In genomic region chr12:107952318-107952724, GRCm38 (mm10) we compare ENCODE assay signal across 10 mouse cellular contexts. TPM values are rescaled to one million over a fixed set of nuclear protein-coding genes. Genes with fewer than 3 reads are reported as not detected.
DNase-seq lines count a peak whose midpoint lies in the region; ATAC-seq lines count a peak whose summit lies in the region.
"Had no signal": no experiment of that assay in that cellular context is flagged by ENCODE, and none has a peak within 500 bp of the region (broad histone marks: within the 10 kb centered on the region; RNA-seq: fewer than 3 reads in every experiment).

No protein-coding gene starts in this region.

- intact Hi-C loops in left cerebral cortex, postnatal 4 days (cut with DNase I), result no loop called here

- ATAC-seq in heart, embryonic 13.5 days (ENCODE audit: extremely low read depth, insufficient number of reproducible peaks, low FRiP score, low TSS enrichment), result no peak
- ATAC-seq in forebrain, embryonic 12.5 days (ENCODE audit: low FRiP score), result no peak

- H3K36me3 ChIP-seq in heart, embryonic 13.5 days, result no peaks in the 10 kb centered on the region
- no peaks in the 10 kb centered on the region for H3K36me3 ChIP-seq in forebrain, embryonic 12.5 days (replicated peaks)

- no peak for DNase-seq in heart, adult 8-10 months (ENCODE audit: low spot score)
- peak; percentile 38 for DNase-seq in 3T3-L1 (ENCODE audit: low read depth, low spot score)
- peak; percentile 51 for DNase-seq in left cerebral cortex, postnatal 4 days
- DNase-seq in adipocyte (ENCODE audit: low spot score), result no peak
- no peak for DNase-seq in adrenal gland, adult (ENCODE audit: inconsistent age in 2 of 2, low spot score in 1 of 2)
- no peak for DNase-seq in gastrocnemius, adult 8-10 months (ENCODE audit: low spot score in 2 of 2)

- H3K9me3 ChIP-seq in heart, embryonic 13.5 days, result no peaks in the 10 kb centered on the region
- no peaks in the 10 kb centered on the region for H3K9me3 ChIP-seq in forebrain, embryonic 12.5 days

- peaks cover 3% of the 10 kb centered on the region; the same call in 1 of the 2 replicates for H3K27me3 ChIP-seq in heart, embryonic 13.5 days (replicated peaks)
- no peaks in the 10 kb centered on the region for H3K27me3 ChIP-seq in forebrain, embryonic 12.5 days

- H3K27ac ChIP-seq in heart, embryonic 13.5 days (replicated peaks), result no peak overlapping the region
- peak overlapping the region; percentile 61 for H3K27ac ChIP-seq in forebrain, embryonic 12.5 days
- H3K27ac ChIP-seq: macrophage had no signal

- 0 out of 2 replicates have a peak overlapping the region, but pooled peaks have one; percentile 13 for H3K4me3 ChIP-seq in heart, embryonic 13.5 days
- H3K4me3 ChIP-seq in forebrain, embryonic 12.5 days (replicated peaks), result no peak overlapping the region; the same call in 1 of the 2 replicates
- H3K4me3 ChIP-seq: erythroblast, embryonic 14.5 days had no signal

- 65% methylated on average over 20 of the region's 20 CpGs for WGBS in heart, embryonic 13.5 days
- 46% methylated on average over 20 of the region's 20 CpGs for WGBS in forebrain, embryonic 12.5 days

- H3K9ac ChIP-seq in heart, embryonic 13.5 days, result no peak overlapping the region
- H3K9ac ChIP-seq in forebrain, embryonic 12.5 days, result no peak overlapping the region

- peaks cover 36% of the 10 kb centered on the region for H3K4me1 ChIP-seq in heart, embryonic 13.5 days
- peaks cover 64% of the 10 kb centered on the region for H3K4me1 ChIP-seq in forebrain, embryonic 12.5 days

- peak overlapping the region; percentile 37 for H3K4me2 ChIP-seq in heart, embryonic 13.5 days
- peak overlapping the region; percentile 28 for H3K4me2 ChIP-seq in forebrain, embryonic 12.5 days

RNA-seq across cellular contexts. Expression of gene Bcl11b, which starts 51.1 kb away (rescaled TPM):
- polyA plus RNA-seq in heart, embryonic 13.5 days (2015; fragmentation: Nextera tagmentation; extraction: Ambion mirVana), result 4.5 and 4.6 TPM in 2 replicates
- total RNA-seq in heart, adult 8-10 months (2022), result 1 to 10 TPM in 2 of 4 experiments, under 1 TPM in 2; 0.75 to 1.8 (median 0.99) TPM
- polyA plus RNA-seq in forebrain, embryonic 12.5 days (2016; fragmentation: Nextera tagmentation; extraction: Ambion mirVana), result 46.0 and 54.4 TPM in 2 replicates
- 100 to 1,000 TPM; 125 to 127 TPM for total RNA-seq in left cerebral cortex, postnatal 4 days (2021)
- total RNA-seq in gastrocnemius, adult 8-10 months (2022), result under 1 TPM in 1 of 4 experiments, not detected in 3; 0.02 TPM
- polyA plus RNA-seq: erythroblast, embryonic 14.5 days; macrophage had no signal

Comparison
In these comparisons a context has a peak if more than half of its experiments do, and no peak if none do; other contexts are left out.
1. DNase-seq: peak in 3T3-L1 (single experiment) and left cerebral cortex, postnatal 4 days (single experiment); none in heart, adult 8-10 months (single experiment), adipocyte (single experiment), adrenal gland, adult (0 of 2) and gastrocnemius, adult 8-10 months (0 of 2).
2. RNA of gene Bcl11b, which starts 51.1 kb away (total RNA-seq): 125 to 127 TPM in left cerebral cortex, postnatal 4 days; 0.75 to 1.8 TPM in heart, adult 8-10 months and 0.02 TPM in gastrocnemius, adult 8-10 months; every median in the first group is over 10 times any median in the second.